Mouse (Mus musculus) bone marrow, adult 2 months (tissue): Measurements from ENCODE around the gene Def8. TPM values are rescaled to one million over a fixed set of nuclear protein-coding genes. Genes with fewer than 3 reads are reported as not detected.
"Not testable (repeated sequence)": the region's sequence is repeated elsewhere in the genome, so short reads cannot be mapped to it uniquely, and the experiment has no call there.

Experiments
- H3K27ac ChIP-seq: fragments of 200-500 bp; 2 replicates; pipeline ENCODE4 v1.5.1; 2012; ENCODE audit warnings: low read depth, mild to moderate bottlenecking, control low read depth, inconsistent platforms, low read length; ENCODE audit not compliant: control insufficient read depth, poor library complexity, insufficient read depth
- H3K4me1 ChIP-seq: fragments of 200-500 bp; 2 replicates; pipeline ENCODE4 v1.6.1; 2011; ENCODE audit warnings: low read length; ENCODE audit not compliant: control insufficient read depth, insufficient read depth
- H3K4me3 ChIP-seq: fragments of 200-500 bp; replicated peaks from 2 replicates; pipeline ENCODE3; 2011; ENCODE audit warnings: mild to moderate bottlenecking, low read depth, low read length, control low read depth; ENCODE audit not compliant: control insufficient read depth
- CTCF ChIP-seq: fragments of 200-500 bp; IDR thresholded peaks from 2 replicates; pipeline ENCODE4 v1.5.1; 2011; ENCODE audit warnings: low read length, control low read depth; ENCODE audit not compliant: control insufficient read depth, insufficient read depth
- POLR2A ChIP-seq: fragments of 200-500 bp; IDR thresholded peaks from 2 replicates; pipeline ENCODE4 v1.6.1; 2011; ENCODE audit warnings: low read depth, mild to moderate bottlenecking, control low read depth, low read length, borderline replicate concordance; ENCODE audit not compliant: control insufficient read depth
- WGBS: fragments of 180-500 bp; shearing (Covaris S2); methylation state at CpG from one replicate; pipeline ENCODE4 v1.1.7; 2018; 5-methylcytosine and 5-hydroxymethylcytosine counted together
- polyA plus RNA-seq: library from polyadenylated mRNA; stranded (reverse); fragments of >200 nt; gene quantifications from 2 replicates; pipeline ENCODE4 v1.2.4, GENCODE M21; 2011; ENCODE audit warnings: low replicate concordance; ENCODE audit not compliant: missing spikeins, insufficient read depth, insufficient read length

Def8 gene
- polyA plus RNA-seq, 1 experiment, result 16.7 TPM

DNA sequence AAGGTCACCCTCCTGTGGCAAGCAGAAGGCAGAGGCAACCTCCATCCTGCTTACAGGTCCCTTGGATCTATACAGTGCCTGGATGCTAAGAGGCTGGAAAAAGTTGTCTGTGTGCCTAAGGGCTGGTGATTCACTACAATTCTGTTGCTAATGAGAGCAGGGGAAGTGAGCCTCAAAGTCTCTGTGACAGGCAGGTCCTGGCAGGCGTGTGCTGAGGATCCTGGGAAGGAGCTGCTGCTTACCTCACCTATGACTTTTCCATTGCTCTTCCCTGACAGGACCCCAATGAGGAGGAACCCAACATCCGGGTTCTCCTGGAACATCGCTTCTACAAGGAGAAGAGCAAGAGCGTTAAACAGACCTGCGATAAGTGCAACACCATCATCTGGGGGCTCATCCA lies 30.6 kb downstream of the Def8 start:
- 85% methylated on average over 5 of the region's 5 CpGs for WGBS
- Histone ChIP-seq H3K27ac (peak overlapping the region; percentile 0; the same call in 1 of the 2 replicates), H3K4me3 (no peak overlapping the region), H3K4me1 (peaks cover 9% of the 10 kb centered on the region)
- TF ChIP-seq POLR2A (no peak), CTCF (no peak)

DNA sequence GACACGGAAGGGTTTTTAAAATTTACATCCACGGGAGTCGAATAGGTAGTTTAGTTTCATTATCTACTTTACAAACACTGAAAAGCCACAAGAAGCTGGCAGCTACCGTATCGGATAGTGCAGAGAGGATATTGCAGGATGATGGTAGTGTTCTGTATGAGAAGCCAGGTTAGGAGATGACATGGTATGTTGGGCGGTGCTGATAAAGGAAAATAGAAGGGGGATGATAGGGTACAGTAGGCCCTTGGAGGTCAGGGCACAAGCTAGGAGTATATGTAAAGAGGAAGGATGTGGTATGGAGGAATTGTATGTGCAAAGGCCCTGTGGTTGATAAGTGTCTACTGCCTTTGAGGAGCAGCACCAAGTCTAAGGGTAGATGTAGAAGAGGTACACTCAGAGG lies 31.2 kb downstream of the Def8 start:
- Histone ChIP-seq H3K4me1 (peaks cover 9% of the 10 kb centered on the region), H3K27ac (no peak overlapping the region), H3K4me3 (no peak overlapping the region)
- WGBS, result 48% methylated on average over 6 of the region's 6 CpGs
- no peak for TF ChIP-seq CTCF
- no peak for TF ChIP-seq POLR2A

DNA sequence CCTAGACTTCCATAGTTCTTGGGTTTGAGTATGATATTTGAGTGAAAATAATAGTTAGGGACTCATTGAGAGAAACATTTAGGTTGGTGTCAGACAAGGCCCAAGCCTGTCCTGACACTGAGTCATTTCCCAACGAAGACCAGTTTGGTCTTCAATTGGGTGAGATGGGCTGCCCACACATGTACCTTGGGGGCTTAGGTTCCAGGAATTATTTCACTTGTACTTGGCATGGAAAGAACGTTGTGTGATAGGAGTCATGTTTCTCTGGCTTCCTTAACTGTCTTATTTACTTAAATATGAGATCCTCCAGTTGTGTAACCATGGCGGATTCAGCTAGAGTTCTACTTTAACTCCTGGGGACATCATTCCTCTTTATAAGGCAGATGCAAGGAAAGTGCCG lies 40.3 kb downstream of the Def8 start:
- TF ChIP-seq CTCF, result no peak
- TF ChIP-seq POLR2A, result no peak
- H3K27ac ChIP-seq, result no peak overlapping the region
- no peak overlapping the region for H3K4me3 ChIP-seq
- no peaks in the 10 kb centered on the region for H3K4me1 ChIP-seq
- WGBS, result 87% methylated on average over 4 of the region's 4 CpGs

DNA sequence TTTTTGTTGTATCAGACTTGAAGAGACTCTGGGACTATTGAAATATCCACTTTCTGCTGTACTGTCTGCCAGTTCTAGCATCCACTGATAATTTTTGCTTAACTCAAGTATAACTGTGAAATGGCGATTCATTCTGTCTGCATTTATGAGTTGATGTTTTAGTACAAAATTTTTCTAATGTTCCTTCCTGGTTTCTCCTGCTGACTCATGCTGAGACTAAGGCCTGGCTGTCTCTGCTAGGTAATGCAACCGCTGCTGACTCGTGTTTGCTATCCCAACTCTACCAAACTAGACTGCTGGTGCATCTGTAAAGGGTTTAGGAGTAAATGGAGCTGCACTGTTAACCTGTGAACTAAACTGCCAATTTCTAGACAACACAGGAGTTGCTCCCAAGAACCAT lies 44.1 kb downstream of the Def8 start:
- TF ChIP-seq POLR2A, result no peak
- no peak for TF ChIP-seq CTCF

DNA sequence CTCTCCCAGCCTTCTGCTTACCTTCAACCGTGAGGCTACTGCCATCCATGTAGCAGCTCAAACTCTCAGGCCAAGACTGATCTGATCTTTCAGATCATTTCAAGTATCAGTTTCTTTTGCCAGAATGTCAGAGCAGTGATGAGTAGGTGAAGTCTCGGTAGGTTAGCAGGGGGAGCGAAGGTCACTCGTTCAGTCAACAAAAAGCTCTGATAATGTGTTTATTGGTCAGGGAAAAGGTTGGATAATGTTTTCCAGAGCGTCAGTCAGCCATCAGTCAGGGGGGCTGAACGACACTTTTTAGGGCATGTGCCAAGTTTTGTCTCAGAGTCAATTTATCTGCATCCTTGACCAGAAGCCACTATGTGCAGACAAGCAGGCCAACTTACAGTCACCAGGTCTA lies 49.7 kb downstream of the Def8 start:
- not testable (repeated sequence) for H3K27ac ChIP-seq, H3K4me1 ChIP-seq
- WGBS, result 84% methylated on average over 6 of the region's 6 CpGs

More for the DNA sequence above, 44.1 kb downstream of the Def8 start:
- Histone ChIP-seq H3K4me3 (no peak overlapping the region), H3K27ac (no peak overlapping the region), H3K4me1 (no peaks in the 10 kb centered on the region)
- 17% methylated on average over 3 of the region's 3 CpGs for WGBS

DNA sequence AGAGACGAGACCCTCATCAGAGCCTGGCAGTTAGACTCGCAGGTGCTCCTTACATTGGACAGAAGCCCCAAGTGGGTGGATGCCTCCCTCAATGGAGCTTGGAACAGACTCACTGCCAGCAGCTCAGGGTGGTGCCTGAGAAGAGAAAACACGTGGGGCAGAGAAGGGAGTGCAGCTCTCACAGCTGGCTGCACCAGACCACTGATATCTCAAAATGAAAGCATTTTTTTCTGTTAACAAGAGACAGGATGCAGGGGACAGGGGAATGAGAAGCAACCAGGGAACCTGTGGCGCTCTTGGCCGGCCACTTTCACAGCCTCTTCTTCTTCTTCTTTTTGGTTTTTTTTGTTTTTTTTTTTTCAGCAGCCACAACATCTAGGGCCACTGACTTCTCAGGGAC lies 51.2 kb downstream of the Def8 start:
- 7% methylated on average over 5 of the region's 5 CpGs for WGBS
- not testable (repeated sequence) for H3K27ac ChIP-seq, H3K4me3 ChIP-seq, H3K4me1 ChIP-seq

More for the DNA sequence above, 49.7 kb downstream of the Def8 start:
- H3K4me3 ChIP-seq, result not testable (repeated sequence)

DNA sequence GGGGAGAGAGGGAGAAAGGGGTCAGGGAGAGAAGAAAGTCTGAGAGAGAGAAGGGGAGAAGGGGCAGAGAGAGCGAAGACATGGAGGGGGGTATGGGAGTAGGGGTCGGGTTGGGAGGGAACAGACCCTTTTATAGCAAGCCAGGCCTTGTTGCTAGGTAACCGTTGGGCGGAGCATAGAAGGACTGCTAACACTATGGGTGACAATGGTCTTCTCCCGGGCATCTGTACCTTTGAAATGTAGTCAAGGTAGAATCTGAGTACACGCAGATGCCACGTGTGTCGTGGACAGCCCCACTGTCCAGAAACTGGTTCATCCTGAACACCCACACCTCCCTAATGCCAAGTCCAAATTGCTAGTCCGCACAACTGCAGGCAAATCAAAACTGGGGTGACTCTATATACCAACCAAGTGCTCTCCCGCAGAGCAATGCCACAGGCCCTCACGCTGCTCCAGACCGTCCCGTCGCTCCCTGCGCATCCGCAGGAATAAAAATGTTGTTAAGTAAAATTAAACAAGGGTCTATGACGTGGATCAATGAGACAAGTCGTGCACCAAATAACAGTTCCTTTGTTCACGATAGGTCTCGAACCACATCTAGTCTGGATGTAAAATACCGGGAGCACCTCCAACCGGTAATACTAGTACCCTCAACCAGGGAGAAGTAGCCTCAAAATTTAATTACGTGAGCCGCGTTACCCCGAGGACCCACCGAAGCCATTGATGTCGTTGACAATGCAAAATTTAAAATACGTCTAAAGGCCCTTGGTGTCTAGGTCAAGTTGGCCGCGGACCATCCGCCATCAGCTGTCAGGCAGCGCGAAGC lies 53.8 kb downstream of the Def8 start:
- 10% methylated on average over 34 of the region's 34 CpGs for WGBS
- Histone ChIP-seq H3K4me1 (no peaks in the 10 kb centered on the region; the same call in 1 of the 2 replicates), H3K27ac (peak overlapping the region; percentile 86), H3K4me3 (peak overlapping the region; percentile 84)
- TF ChIP-seq POLR2A, result no peak
- TF ChIP-seq CTCF, result no peak

DNA sequence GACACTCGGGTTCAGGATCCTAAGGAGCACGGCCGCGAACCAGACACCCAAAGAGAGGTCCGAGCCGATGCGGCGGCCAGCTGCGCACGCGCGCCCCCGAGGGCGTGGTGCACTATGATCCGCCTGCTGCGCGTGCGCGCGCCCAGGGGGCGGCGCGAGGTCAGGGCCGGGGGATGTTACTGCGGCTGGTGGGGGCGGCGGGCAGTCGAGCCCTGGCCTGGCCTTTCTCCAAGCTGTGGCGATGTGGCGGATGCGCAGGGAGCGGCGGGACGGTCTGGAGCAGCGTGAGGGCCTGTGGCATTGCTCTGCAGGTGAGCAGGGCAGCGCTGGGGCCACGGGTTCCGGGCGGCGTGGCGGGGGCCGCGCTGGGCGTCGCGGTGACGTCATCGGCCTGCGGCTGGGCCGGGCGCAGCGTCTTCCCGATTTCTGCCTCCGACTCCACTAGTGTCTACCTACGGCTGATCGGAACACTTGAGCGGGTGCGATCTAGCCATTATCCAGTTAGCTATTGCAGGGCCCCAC lies 54.5 kb downstream of the Def8 start, which contains the start of gene Afg3l1:
Afg3l1 (plus strand) TSS at position 167 of the 522 bp plus-strand sequence.
- peak; percentile 50; the same call in 1 of the 2 replicates for TF ChIP-seq POLR2A
- TF ChIP-seq CTCF, result no peak
- WGBS, result under 1% methylated on average over 58 of the region's 58 CpGs

More for the DNA sequence above, 54.5 kb downstream of the Def8 start, which contains the start of gene Afg3l1:
- peak within 1 kb of the TSS; percentile 84 for H3K4me3 ChIP-seq
- peak within 1 kb of the TSS; percentile 86 for H3K27ac ChIP-seq
- no peaks in the 10 kb centered on the region; the same call in 1 of the 2 replicates for H3K4me1 ChIP-seq
